Mouse (Mus musculus) yolk sac, embryonic 10.5 days (tissue): Measurements from ENCODE around the gene Xpnpep1.

Experiments
- DNase-seq: peaks from one replicate; pipeline ENCODE4 v3.0.0-alpha.2; 2017; ENCODE audit warnings: low spot score

Xpnpep1 gene

DNA sequence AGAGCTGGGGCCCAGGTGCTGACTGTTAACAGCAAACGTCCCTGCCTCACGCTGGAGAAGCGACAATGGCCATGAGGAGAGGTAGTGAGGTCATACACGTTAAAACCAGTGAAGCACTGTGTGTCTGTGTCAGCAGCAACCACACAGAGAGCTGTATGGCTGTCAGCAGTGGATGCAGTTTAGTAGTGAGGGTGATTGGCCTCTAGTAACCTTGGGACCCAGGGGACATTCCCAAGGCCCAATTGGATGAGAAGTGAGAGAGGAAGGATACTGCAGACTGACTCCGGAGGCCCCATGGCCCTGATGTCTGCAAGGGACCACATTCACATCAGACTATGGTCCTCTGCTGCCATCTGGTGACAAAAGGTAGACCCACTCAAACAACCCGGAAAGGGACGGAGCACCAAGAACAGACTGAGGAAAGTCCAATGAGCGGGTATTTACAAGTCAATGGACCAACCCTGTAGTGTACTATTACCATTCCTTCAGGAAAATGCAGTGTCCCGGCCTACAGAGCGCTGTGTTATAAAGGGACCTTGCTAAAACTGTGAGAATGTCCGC is 47.1 kb downstream of the Xpnpep1 start:
- DNase-seq: peak; percentile 36

DNA sequence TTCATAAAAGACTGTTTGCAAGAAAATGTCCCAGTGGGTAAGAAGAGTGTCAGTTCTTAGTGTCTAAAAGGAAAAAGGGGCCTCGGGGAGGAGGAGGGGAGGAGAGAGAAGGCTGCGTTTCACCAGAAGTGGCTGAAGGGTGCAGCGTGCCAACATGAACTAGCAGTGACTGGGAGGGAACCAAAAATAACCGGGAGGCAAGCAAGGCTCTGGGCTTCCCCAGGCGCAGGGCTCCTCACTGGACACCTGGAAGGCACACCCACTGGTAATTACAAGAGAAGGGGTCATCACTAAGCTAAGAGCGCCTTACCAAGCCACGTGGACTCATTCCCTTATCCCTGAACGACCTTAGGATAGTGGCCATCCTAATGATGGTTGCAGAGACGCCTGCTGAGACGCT is 48.1 kb downstream of the Xpnpep1 start:
- no peak for DNase-seq

DNA sequence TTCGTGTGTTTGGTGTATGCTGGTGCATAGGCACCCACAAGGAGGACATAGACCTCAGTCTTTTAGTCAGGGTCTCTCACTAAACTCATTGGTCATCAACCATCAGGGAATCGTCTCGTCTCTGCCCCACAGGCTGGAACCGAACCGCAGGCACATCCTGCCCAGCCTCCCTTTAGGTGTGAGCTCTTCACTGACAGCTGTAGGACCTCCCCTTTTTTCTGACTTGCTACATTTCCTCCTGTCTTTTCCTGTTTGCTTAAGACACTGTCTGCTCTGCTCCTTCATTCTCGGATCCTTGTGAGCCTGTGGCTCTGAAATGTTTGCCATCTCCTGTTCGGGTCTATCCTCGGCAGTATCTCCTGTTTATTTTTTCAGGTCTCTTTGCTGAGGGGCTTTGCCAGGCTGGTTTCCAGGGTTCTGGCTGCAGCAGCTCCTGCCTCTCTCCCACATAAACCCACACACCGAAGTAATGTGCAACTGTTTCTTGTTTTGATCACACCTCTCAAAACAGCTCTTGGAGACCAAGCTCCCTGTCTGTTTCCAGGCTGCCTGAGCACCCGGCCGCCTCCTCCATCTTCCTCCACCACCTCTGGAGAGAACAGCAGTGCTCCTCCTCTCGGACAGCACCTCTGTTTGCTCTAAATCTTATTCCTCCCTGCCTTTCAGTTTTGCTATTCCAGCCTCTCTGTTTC is 60.8 kb downstream of the Xpnpep1 start:
- no peak for DNase-seq

DNA sequence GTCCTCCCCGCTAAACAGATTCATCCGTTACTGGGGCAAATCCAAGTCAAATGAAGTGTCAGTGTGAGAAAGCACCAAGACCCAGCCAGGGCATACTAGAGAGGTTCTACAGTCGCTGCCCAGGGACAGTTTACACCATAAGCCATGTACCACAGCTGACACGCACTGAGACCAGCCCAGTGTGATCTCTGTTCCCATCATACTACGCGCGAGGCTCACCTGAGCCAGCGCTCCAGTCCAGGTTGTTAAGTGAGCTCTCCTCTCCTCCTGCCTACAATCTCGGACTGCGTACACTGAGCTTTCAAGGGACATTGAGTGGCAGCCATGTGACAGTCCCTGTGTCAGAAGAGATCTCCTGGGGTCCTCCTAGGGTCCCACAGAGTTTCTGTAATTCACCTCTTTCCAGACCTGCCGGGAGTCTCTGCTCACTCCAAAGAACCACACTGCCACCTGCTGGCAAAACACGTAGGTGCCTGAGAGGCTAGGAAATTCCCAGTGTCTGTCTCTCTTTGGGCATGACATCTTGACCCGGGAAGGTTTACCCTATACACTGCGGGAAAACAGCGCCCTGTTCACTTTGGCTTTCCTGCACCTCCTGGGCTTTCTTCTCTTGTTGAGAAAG is 64.3 kb downstream of the Xpnpep1 start:
- peak; percentile 47 for DNase-seq

DNA sequence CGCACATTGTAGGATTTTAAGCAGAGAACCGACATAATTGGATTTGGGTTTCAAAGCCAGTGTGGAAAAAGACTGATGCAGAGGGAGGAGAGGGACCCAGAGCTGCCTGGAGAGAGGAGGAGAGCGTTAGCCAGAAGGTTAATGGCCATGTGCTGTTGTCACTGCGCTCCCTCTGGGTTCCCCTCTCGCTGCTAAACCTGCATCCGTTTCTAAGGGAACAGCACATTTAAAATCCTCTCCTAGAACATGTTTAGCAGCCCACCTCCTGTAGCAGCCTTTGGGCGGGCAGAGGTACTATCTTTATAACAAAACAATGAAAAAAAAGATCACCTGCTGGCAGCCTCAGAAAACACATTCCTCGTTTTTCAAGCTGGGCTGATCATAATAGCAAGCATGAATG is 73.7 kb downstream of the Xpnpep1 start:
- DNase-seq: no peak

DNA sequence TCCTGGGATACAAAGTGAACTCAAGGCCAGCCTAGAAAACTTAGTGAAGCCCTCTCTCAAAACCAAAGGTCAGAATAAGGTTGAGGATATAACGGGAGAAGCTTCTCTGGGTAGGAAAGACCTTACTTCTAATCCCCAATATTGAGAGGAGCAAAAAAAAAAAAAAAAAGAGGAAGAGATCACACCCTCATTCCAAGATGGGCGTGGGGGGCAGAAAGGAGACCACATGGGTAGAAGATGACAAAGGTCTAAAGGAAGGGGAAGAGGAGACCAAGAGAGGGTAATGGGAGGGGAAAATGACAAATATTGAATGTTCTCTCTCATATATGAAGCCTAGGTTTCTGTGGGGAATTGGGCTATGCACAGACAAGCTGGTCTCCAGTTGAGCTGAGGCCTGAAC is 77.3 kb downstream of the Xpnpep1 start:
- no peak for DNase-seq

DNA sequence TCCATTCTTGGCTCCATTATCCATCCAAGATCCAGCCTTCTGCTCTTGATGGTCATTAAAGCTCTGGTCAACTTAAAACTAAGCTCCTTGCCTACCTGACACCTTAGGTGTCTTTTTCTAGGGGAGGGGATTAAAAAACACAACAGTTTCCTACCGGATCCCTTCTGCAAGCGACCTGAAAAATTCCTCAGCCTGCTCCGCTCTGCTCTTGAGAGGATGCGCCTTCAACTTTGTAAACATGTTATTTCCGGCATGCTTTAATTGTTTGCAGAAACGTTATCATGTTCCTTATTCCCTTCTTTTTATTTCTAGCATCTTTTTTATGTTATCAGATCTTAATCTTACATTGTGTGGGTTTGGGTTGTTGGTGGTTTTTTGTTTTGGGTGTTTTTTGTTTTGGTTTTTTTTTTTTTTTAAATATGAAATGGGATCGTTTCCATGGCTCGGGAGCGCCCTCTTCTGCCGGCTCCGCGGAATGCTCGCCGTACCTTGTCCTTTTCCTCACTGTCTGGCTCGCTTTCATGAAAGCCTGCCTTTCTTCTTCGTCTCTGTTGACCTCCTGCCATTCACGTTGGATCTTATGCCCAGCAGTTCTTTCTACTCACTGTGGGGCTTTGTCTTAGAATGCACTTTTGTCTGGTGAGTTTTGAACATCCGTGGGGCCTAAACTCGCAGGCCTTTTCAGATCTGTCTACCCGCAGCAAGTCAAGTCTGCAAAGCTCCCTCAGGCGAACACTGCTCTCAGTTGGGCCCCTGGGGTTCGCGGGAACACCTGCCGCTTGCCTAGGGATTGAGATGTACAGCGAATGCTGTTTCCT is 117.1 kb downstream of the Xpnpep1 start:
- DNase-seq: peak; percentile 12

DNA sequence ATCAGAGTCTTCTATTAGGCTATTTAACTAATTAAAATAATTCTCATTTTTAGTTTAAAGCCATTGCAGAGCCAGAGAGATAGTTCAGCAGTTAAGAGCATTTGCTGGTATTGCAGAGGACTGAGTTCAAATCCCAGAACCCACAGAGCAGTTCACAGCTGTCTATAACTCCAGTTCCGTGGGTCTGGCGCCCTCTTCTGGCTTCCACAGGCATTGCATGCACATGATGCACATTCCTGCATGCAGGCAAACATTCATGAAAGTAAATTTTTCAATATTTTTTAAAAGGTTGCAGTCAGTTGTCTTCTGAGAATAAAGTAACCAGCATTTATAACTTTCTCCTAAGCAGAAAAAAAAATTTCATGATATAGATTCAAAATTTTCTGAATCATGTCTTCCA is 135.8 kb downstream of the Xpnpep1 start:
- no peak for DNase-seq

DNA sequence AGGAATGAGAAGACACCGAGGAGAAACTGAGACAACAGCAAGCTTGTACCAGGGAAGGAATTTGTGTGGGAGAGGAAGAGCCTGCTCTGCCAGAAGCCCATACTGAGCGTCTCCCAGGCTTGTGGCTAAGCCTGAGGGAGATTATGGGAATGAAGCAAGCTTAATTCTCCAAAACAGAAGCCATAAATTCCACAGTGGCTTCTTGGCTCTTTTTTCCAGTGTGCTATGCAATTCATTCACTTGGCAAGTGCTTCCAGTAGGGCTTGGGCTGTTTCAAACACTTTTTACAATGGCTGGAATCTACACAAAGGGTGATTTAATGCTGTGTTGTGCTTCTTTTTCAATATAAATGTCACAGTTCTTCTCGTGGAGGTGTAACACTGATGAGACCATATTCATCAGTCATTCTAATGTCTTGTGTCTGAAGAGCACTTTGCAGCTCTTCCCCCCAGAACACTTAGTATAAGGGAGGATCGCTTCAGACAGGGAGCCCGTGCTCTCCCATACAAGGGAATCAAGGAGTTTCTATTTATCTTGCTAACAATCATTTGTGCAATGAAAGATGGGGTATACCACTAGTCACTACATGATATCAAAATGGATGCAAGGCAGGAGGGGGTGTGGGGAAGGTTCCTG is 148.1 kb downstream of the Xpnpep1 start:
- no peak for DNase-seq
